Mouse (Mus musculus): Measurements from ENCODE around the gene Psmc3ip. TPM values are rescaled to one million over a fixed set of nuclear protein-coding genes. Genes with fewer than 3 reads are reported as not detected.

The Psmc3ip gene
- 16.3 and 18.1 TPM in 2 replicates for polyA plus RNA-seq (2012; ENCODE audit: low replicate concordance)

GRCm38 (mm10) chr11:101095314-101096024, at the start of gene Psmc3ip:
Gene Psmc3ip, minus strand, starts transcription at chr11:101095436.

DNA sequence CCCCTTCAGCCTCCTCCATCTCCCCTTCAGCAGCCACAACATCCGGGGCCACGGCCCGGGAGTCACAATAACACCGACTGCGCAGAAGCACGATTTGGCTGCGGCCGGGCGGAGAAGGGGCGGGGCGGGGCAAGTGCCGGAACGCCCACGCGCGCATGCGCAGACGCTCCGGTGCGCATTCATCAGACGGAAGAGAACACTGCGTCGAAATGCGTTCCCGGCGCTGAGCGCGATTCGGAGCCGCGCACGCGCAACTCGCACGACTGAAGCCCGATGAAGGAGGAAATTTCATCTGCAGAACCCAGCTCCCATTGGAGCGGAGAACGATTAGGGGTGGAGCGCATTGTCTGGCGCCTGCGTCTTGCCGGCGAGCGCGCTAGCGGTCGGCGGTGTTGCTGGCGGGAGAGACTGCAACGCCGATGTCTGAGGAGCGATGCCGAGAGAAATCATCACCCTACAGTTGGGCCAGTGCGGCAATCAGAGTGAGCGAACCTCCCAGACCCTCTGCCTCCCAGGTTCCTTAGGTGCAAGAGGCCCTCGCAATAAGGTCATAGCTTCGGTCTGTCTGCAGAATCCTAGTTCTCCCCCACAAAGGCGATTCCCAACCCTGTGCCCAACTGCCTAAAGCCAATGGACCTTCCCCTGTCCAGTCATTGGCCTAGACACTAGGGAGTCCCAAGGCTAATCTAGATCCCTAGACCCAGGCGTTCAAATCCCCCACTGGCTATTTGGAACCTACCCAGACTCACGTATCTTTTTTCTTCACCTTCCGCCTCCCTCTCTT, 24.7 kb upstream of the Psmc3ip start, which contains the start of the genes Retreg3 and Tubg1:
Gene Retreg3, minus strand, starts transcription at position 133 of the 784 bp plus-strand sequence.
Gene Tubg1, plus strand, starts transcription at position 178 of the 784 bp plus-strand sequence.

GRCm38 (mm10) chr11:101086756-101087681, 8.2 kb downstream of the Psmc3ip start, which contains the start of gene Mlx:
Gene Mlx, plus strand, starts transcription at chr11:101087277.

GRCm38 (mm10) chr11:101082208-101083082, 12.8 kb downstream of the Psmc3ip start, which contains the start of gene Coasy:
Gene Coasy, plus strand, starts transcription at chr11:101082565.

DNA sequence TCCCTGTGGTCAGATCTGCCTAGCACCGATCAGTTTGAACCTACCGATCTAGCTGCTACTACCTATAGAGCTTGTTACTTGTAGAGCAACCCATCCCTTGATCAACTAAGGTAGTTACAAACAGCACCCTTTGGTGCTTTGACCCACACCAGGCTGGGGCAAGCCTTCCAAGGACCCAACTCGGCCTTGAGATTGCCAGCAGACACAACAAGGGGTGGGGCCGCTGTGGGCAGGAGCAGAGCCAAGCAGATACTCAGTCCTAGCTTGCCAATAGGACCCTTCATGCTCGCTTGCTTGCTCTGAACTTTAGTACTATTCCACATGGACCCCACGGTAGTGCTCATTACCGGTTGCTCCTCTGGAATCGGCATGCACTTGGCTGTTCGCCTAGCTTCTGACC, 17.1 kb downstream of the Psmc3ip start, which contains the start of gene Hsd17b1:
Gene Hsd17b1, plus strand, starts transcription at position 291 of the 400 bp plus-strand sequence.

GRCm38 (mm10) chr11:101069391-101070188, 25.6 kb downstream of the Psmc3ip start, which contains the start of gene Naglu:
Gene Naglu, plus strand, starts transcription at chr11:101070012.

Other genes starting within 250 kb of the Psmc3ip start
- 27.4 and 38.6 TPM in 2 replicates for gene Stat5b, start 244.7 kb downstream of the Psmc3ip start, polyA plus RNA-seq (2012; ENCODE audit: low replicate concordance)
- 25.8 and 32.3 TPM in 2 replicates for gene Stat5a, start 236.1 kb downstream of the Psmc3ip start, polyA plus RNA-seq (2012; ENCODE audit: low replicate concordance)
- gene Stat3, start 155.9 kb downstream of the Psmc3ip start, polyA plus RNA-seq (2012; ENCODE audit: low replicate concordance) = 22.0 and 45.8 TPM in 2 replicates
- gene Cavin1, start 124.5 kb downstream of the Psmc3ip start, polyA plus RNA-seq (2012; ENCODE audit: low replicate concordance) = 7.5 and 8.9 TPM in 2 replicates
- 80.6 and 100 TPM in 2 replicates for gene Atp6v0a1, start 86.0 kb downstream of the Psmc3ip start, polyA plus RNA-seq (2012; ENCODE audit: low replicate concordance)
- gene Naglu, start 25.4 kb downstream of the Psmc3ip start, polyA plus RNA-seq (2012; ENCODE audit: low replicate concordance) = 4.8 and 25.3 TPM in 2 replicates
- not detected in 2 replicates for gene Hsd17b1, start 17.0 kb downstream of the Psmc3ip start, polyA plus RNA-seq (2012; ENCODE audit: low replicate concordance)
- gene Coasy, start 12.9 kb downstream of the Psmc3ip start, polyA plus RNA-seq (2012; ENCODE audit: low replicate concordance) = 28.2 and 48.5 TPM in 2 replicates
- gene Mlx, start 8.2 kb downstream of the Psmc3ip start, polyA plus RNA-seq (2012; ENCODE audit: low replicate concordance) = 13.7 and 31.7 TPM in 2 replicates
- gene Retreg3, start 24.5 kb upstream of the Psmc3ip start, polyA plus RNA-seq (2012; ENCODE audit: low replicate concordance) = 5.6 and 18.8 TPM in 2 replicates
- gene Tubg1, start 24.5 kb upstream of the Psmc3ip start, polyA plus RNA-seq (2012; ENCODE audit: low replicate concordance) = 149 and 176 TPM in 2 replicates
- 1.7 and 2.4 TPM in 2 replicates for gene Tubg2, start 60.5 kb upstream of the Psmc3ip start, polyA plus RNA-seq (2012; ENCODE audit: low replicate concordance)
- 0.40 and 0.42 TPM in 2 replicates for gene Cntnap1, start 75.1 kb upstream of the Psmc3ip start, polyA plus RNA-seq (2012; ENCODE audit: low replicate concordance)
- 3.2 and 5.3 TPM in 2 replicates for gene Plekhh3, start 75.9 kb upstream of the Psmc3ip start, polyA plus RNA-seq (2012; ENCODE audit: low replicate concordance)
- 0.56 and 1.1 TPM in 2 replicates for gene Ccr10, start 80.0 kb upstream of the Psmc3ip start, polyA plus RNA-seq (2012; ENCODE audit: low replicate concordance)
- gene Ezh1, start 131.0 kb upstream of the Psmc3ip start, polyA plus RNA-seq (2012; ENCODE audit: low replicate concordance) = 0.88 and 7.2 TPM in 2 replicates
- 5.4 and 11.1 TPM in 2 replicates for gene Ramp2, start 150.6 kb upstream of the Psmc3ip start, polyA plus RNA-seq (2012; ENCODE audit: low replicate concordance)
- 73.9 and 74.5 TPM in 2 replicates for gene Vps25, start 158.3 kb upstream of the Psmc3ip start, polyA plus RNA-seq (2012; ENCODE audit: low replicate concordance)
- gene Wnk4, start 165.1 kb upstream of the Psmc3ip start, polyA plus RNA-seq (2012; ENCODE audit: low replicate concordance) = 6.0 and 8.9 TPM in 2 replicates
- 0.17 TPM in 1 of 2 replicates, not detected in the other for gene Cntd1, start 183.6 kb upstream of the Psmc3ip start, polyA plus RNA-seq (2012; ENCODE audit: low replicate concordance)
- 2.0 and 15.7 TPM in 2 replicates for gene Coa3, start 183.7 kb upstream of the Psmc3ip start, polyA plus RNA-seq (2012; ENCODE audit: low replicate concordance)
- gene Becn1, start 206.8 kb upstream of the Psmc3ip start, polyA plus RNA-seq (2012; ENCODE audit: low replicate concordance) = 55.6 and 84.1 TPM in 2 replicates
- gene Psme3, start 220.8 kb upstream of the Psmc3ip start, polyA plus RNA-seq (2012; ENCODE audit: low replicate concordance) = 97.5 and 117 TPM in 2 replicates
- 11.1 and 13.4 TPM in 2 replicates for gene Aoc2, start 229.6 kb upstream of the Psmc3ip start, polyA plus RNA-seq (2012; ENCODE audit: low replicate concordance)
- gene Aoc3, start 235.2 kb upstream of the Psmc3ip start, polyA plus RNA-seq (2012; ENCODE audit: low replicate concordance) = 0.37 and 0.41 TPM in 2 replicates